18 mouse cellular contexts compared by ENCODE assay signal in the genomic region with DNA sequence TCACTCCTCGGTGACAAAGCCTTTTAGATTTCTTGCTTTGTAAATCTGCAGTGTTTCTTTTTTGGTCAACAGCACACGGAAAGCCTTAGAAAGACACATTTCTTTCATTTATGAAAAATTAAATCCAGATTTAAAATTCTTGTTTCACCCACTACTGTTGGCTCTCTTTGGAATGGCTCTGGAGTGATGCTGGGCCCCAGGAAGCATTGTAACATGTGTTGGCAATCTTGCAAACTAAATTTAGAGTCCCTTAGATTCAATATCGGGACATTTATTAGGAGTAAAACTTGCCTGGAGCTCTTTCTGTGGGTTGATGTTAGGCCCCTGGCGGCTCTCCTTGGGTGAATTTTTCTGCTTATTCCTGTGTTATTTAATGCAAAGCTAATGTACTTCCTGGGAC.
"Had no signal": no experiment of that assay in that cellular context is flagged by ENCODE, and none has a peak within 500 bp of the region (broad histone marks: within the 10 kb centered on the region; RNA-seq: fewer than 3 reads in every experiment).

No protein-coding gene starts in this region.

- H3K9ac ChIP-seq: liver, embryonic 13.5 days; midbrain, embryonic 12.5 days; midbrain, embryonic 15.5 days had no signal

- H3K36me3 ChIP-seq: liver, embryonic 13.5 days; midbrain, embryonic 12.5 days; midbrain, embryonic 15.5 days had no signal

- H3K27ac ChIP-seq: kidney, postnatal 0 days; layer of hippocampus, adult 2 months; liver, embryonic 13.5 days; macrophage; midbrain, embryonic 12.5 days; midbrain, embryonic 15.5 days; stomach, postnatal 0 days had no signal

- H3K4me3 ChIP-seq: layer of hippocampus, adult 2 months; liver, embryonic 13.5 days; midbrain, embryonic 12.5 days; midbrain, embryonic 15.5 days; myocyte had no signal

- H3K4me1 ChIP-seq: liver, embryonic 13.5 days; midbrain, embryonic 12.5 days; midbrain, embryonic 15.5 days had no signal

- H3K27me3 ChIP-seq: liver, embryonic 13.5 days; midbrain, embryonic 12.5 days; midbrain, embryonic 15.5 days had no signal

- H3K9me3 ChIP-seq: liver, embryonic 13.5 days; midbrain, embryonic 12.5 days; midbrain, embryonic 15.5 days had no signal

- H3K4me2 ChIP-seq: liver, embryonic 13.5 days; midbrain, embryonic 12.5 days; midbrain, embryonic 15.5 days had no signal

- ATAC-seq: midbrain, embryonic 15.5 days had no signal

- DNase-seq: kidney, adult 2 months; kidney, postnatal 25 days; layer of hippocampus, adult 9-11 months; liver, embryonic 13.5 days; lung, adult 2 months; right cerebral cortex, adult 18-20 months; right cerebral cortex, postnatal 14 days; right cerebral cortex, postnatal 4 days; thymus, adult 2 months; thymus, postnatal 14 days; thymus, postnatal 4 days had no signal
